Mouse (Mus musculus) adrenal gland, postnatal 0 days (tissue): ENCODE measurements around the gene Vmn1r123. TPM values are rescaled to one million over a fixed set of nuclear protein-coding genes. Genes with fewer than 3 reads are reported as not detected.

Experiments used
- polyA plus RNA-seq: library from polyadenylated mRNA; unstranded; fragments of >200 nt; fragmentation: Nextera tagmentation; extraction: Ambion mirVana; gene quantifications from 2 replicates; pipeline ENCODE4 v1.2.1, GENCODE M21; 2015

Gene Vmn1r123
- not detected in 2 replicates for polyA plus RNA-seq

DNA sequence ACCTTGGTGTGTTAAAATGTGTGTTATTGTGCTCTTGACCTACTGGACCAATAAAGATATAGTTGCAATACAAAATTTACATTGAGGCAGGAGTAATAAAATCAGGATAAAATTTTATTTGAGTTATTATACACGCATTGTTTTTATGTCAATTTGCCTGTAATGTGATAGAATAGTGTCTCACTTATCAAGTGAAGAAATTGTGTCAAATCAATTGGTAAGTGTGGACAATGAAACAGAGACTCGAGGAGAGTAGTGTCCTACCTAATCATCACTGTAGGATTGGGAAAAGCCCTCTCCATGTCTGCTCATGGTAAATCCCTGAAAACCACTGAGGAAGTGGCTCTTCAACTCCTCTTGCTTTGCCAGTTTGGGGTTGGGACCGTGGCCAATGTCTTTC is at the start of gene Vmn1r123:
Vmn1r123 (plus strand) TSS at position 301 of the 400 bp plus-strand sequence.

DNA sequence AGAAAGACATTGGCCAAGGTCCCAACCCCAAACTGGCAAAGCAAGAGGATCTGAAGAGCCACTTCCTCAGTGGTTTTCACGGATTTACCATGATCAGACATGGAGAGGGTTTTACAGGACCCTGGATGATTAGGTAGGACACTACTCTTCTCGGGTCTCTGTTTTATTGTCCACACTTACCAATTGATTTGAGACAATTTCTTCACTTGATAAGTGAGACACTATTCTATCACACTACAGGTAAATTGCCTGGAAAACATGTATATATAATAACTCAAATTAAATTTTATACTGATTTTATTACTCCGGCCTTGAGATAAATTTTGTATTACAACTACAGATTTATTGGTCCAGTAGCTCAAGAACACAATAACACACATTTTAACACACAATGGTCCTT is 28.0 kb upstream of the Vmn1r123 start, which contains the start of gene Vmn1r122:
Vmn1r122 (minus strand) TSS at position 101 of the 400 bp plus-strand sequence.

DNA sequence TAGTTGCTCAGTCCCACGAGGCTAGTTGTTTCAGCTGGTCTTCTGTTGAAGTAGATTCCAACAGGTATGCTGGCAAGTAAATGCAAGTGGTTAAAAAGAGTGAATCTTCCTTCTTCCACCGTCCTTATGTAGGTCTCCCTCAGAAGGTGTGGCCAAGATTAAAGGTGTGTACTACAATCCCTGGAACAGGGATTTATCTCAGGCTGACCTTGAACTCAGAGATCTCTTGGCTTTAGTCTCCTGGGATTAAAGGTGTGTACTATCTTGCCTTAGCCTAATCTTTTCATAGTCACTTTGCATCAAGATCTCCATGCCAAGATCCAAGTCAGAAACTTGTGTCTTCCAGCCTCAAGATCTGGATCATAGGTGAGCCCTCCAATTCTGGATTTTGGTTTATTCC is 28.3 kb downstream of the Vmn1r123 start, which contains the start of gene Gm5157:
Gm5157 (minus strand) TSS at position 101 of the 400 bp plus-strand sequence.

Other genes starting within 250 kb of the Vmn1r123 start
- gene Vmn1r118, start 249.8 kb upstream of the Vmn1r123 start, polyA plus RNA-seq, result not detected in 2 replicates
- not detected in 2 replicates for gene Vmn1r119, start 149.7 kb upstream of the Vmn1r123 start, polyA plus RNA-seq
- gene Vmn1r120, start 108.4 kb upstream of the Vmn1r123 start, polyA plus RNA-seq, result not detected in 2 replicates
- gene Vmn1r121, start 63.7 kb upstream of the Vmn1r123 start, polyA plus RNA-seq, result not detected in 2 replicates
- gene Vmn1r122, start 28.1 kb upstream of the Vmn1r123 start, polyA plus RNA-seq, result not detected in 2 replicates
- gene Gm5157, start 28.2 kb downstream of the Vmn1r123 start, polyA plus RNA-seq, result not detected in 2 replicates
- not detected in 2 replicates for gene Vmn1r124, start 98.4 kb downstream of the Vmn1r123 start, polyA plus RNA-seq
- gene Vmn1r125, start 110.0 kb downstream of the Vmn1r123 start, polyA plus RNA-seq, result not detected in 2 replicates
- gene Vmn1r126, start 139.3 kb downstream of the Vmn1r123 start, polyA plus RNA-seq, result not detected in 2 replicates
- not detected in 2 replicates for gene Vmn1r127, start 157.7 kb downstream of the Vmn1r123 start, polyA plus RNA-seq
- not detected in 2 replicates for gene Vmn1r128, start 187.2 kb downstream of the Vmn1r123 start, polyA plus RNA-seq
- gene Vmn1r129, start 199.1 kb downstream of the Vmn1r123 start, polyA plus RNA-seq, result not detected in 2 replicates